Mouse (Mus musculus) hindbrain, embryonic 15.5 days (tissue): ENCODE measurements at regions not wholly inside any gene's neighbourhood (a gene's known extent, or its start where the extent isn't known, plus 50 kb on each side); places are given as distances from the start of the nearest gene placed in this dataset.

Experiments used
- ATAC-seq: fragments of 200-750 bp; cut with Nextera tagmentation; 2 replicates; pipeline ENCODE4 v1.8.0; 2017; ENCODE audit warnings: low read depth, moderate number of reproducible peaks, moderate TSS enrichment; ENCODE audit not compliant: low FRiP score
- H3K27ac ChIP-seq: fragments of 300-500 bp; sonication (generic); replicated peaks from 2 replicates; pipeline ENCODE4 v1.5.1; 2015; ENCODE audit warnings: mild to moderate bottlenecking, inconsistent platforms
- H3K27me3 ChIP-seq: fragments of 300-500 bp; sonication (generic); 2 replicates; pipeline ENCODE4 v1.6.1; 2015; ENCODE audit warnings: control low read depth, inconsistent platforms
- H3K36me3 ChIP-seq: fragments of 300-500 bp; sonication (generic); 2 replicates; pipeline ENCODE4 v1.6.1; 2015; ENCODE audit warnings: control low read depth, inconsistent platforms
- H3K4me1 ChIP-seq: fragments of 300-500 bp; sonication (generic); replicated peaks from 2 replicates; pipeline ENCODE4 v1.6.1; 2015; ENCODE audit warnings: control low read depth, inconsistent platforms
- H3K4me2 ChIP-seq: fragments of 300-500 bp; sonication (generic); 2 replicates; pipeline ENCODE4 v1.6.1; 2015; ENCODE audit warnings: moderate library complexity, mild to moderate bottlenecking, inconsistent platforms
- H3K4me3 ChIP-seq: fragments of 300-500 bp; sonication (generic); 2 replicates; pipeline ENCODE4 v1.5.1; 2015; ENCODE audit warnings: mild to moderate bottlenecking, inconsistent platforms
- H3K9ac ChIP-seq: fragments of 300-500 bp; sonication (generic); 2 replicates; pipeline ENCODE4 v1.6.1; 2015; ENCODE audit warnings: inconsistent platforms
- H3K9me3 ChIP-seq: fragments of 300-500 bp; sonication (generic); 2 replicates; pipeline ENCODE4 v1.6.1; 2016; ENCODE audit warnings: control low read depth, inconsistent platforms
- WGBS: fragments of 180-500 bp; shearing (Covaris S2); methylation state at CpG from one replicate; pipeline ENCODE4 v1.1.7; 2015; 5-methylcytosine and 5-hydroxymethylcytosine counted together

DNA sequence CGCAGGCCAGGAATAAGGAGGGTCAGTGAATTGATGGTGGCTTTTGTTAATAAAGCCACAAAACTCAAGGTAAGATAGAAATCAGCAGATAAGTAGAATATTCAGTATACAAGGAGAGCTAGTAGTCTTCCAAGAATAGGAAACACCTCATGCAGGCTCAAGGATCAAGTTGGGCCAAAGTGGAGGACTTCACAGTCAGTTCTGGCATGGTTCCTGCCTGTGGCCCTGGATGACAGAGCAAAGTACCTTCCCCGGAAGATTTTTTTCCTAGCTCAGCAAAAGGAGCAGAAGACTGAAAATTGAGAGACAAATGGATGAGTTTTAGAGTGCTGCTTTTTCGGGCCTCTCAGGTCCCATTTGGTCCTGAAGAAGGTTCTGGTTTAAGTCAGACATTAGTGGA lies 420.9 kb upstream of the Htr2a start:
- 90% methylated on average over 3 of the region's 3 CpGs for WGBS
- Histone ChIP-seq H3K4me1 (no peaks in the 10 kb centered on the region), H3K27ac (no peak overlapping the region), H3K4me2 (no peak overlapping the region), H3K27me3 (no peaks in the 10 kb centered on the region), H3K9me3 (no peaks in the 10 kb centered on the region), H3K9ac (no peak overlapping the region), H3K36me3 (no peaks in the 10 kb centered on the region), H3K4me3 (no peak overlapping the region)
- ATAC-seq, result no peak

DNA sequence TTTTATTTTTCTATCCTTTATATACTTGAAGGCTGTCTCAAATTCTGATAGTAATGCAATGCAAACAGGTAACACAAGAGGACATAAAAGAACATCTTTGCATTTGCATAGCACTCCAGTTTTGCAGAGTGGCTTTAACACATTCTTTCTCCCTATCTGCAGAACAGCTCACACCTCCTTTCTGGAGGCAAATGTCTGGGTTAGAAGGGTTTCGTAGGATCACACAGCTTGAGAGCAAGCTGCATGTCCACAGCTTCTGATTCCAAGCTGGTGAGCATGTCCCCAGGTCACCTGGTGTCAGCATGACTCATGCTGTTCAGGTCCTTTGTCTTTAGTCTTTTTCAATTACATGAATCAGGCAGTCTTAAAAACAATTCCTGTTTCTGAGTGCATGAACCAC lies 418.5 kb upstream of the Htr2a start:
- Histone ChIP-seq H3K9ac (no peak overlapping the region), H3K9me3 (no peaks in the 10 kb centered on the region), H3K4me2 (no peak overlapping the region), H3K4me1 (no peaks in the 10 kb centered on the region), H3K36me3 (no peaks in the 10 kb centered on the region), H3K27ac (no peak overlapping the region), H3K27me3 (no peaks in the 10 kb centered on the region), H3K4me3 (no peak overlapping the region)
- no peak for ATAC-seq
- WGBS, result 88% methylated on average over 1 of the region's 1 CpGs

- Histone ChIP-seq H3K9ac (no peak overlapping the region), H3K27ac (no peak overlapping the region), H3K4me2 (no peak overlapping the region), H3K4me1 (no peaks in the 10 kb centered on the region), H3K4me3 (no peak overlapping the region), H3K27me3 (no peaks in the 10 kb centered on the region), H3K36me3 (no peaks in the 10 kb centered on the region), H3K9me3 (no peaks in the 10 kb centered on the region)
- ATAC-seq, result no peak
- 73% methylated on average over 5 of the region's 5 CpGs for WGBS
These were observed 411.0 kb upstream of the Htr2a start for GRCm38 (mm10) chr14:74229560-74230187.

DNA sequence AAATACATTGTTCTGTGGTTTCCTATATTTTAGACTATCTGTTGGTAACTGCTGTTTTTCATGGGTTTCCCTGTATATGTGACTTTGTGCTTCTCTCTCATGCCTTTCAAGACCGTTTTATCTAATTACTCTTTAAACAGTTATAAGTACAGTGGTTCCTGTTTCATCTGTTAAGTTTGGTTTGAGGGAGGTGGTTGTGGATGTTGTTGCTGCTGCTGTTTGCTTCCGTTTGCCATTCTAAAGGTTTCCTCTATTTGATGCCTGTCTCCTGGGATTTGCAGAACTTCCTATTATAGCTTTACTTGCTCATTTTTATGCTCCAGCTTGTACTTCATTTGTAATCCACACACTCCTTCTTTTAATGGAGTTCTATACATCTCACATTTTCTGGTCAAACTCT lies 400.4 kb upstream of the Htr2a start:
- H3K4me1 ChIP-seq, result no peaks in the 10 kb centered on the region
- no peaks in the 10 kb centered on the region for H3K36me3 ChIP-seq
- H3K4me2 ChIP-seq, result no peak overlapping the region
- no peak for ATAC-seq
- H3K27ac ChIP-seq, result no peak overlapping the region
- H3K27me3 ChIP-seq, result no peaks in the 10 kb centered on the region
- no peaks in the 10 kb centered on the region for H3K9me3 ChIP-seq
- no peak overlapping the region for H3K4me3 ChIP-seq
- H3K9ac ChIP-seq, result no peak overlapping the region
- 78% methylated on average over 2 of the region's 2 CpGs for WGBS

- Histone ChIP-seq H3K4me3 (no peak overlapping the region), H3K27me3 (no peaks in the 10 kb centered on the region), H3K4me1 (no peaks in the 10 kb centered on the region), H3K9me3 (no peaks in the 10 kb centered on the region), H3K36me3 (no peaks in the 10 kb centered on the region), H3K9ac (no peak overlapping the region), H3K4me2 (no peak overlapping the region), H3K27ac (no peak overlapping the region)
- no peak for ATAC-seq
- 61% methylated on average over 5 of the region's 5 CpGs for WGBS
These were observed 391.3 kb upstream of the Htr2a start for GRCm38 (mm10) chr14:74249263-74249878.

GRCm38 (mm10) chr14:74250021-74250420 lies 390.6 kb upstream of the Htr2a start:
- H3K27me3 ChIP-seq, result no peaks in the 10 kb centered on the region
- H3K36me3 ChIP-seq, result no peaks in the 10 kb centered on the region
- no peak overlapping the region for H3K4me3 ChIP-seq
- no peak overlapping the region for H3K27ac ChIP-seq
- H3K9me3 ChIP-seq, result no peaks in the 10 kb centered on the region
- WGBS, result 74% methylated on average over 2 of the region's 2 CpGs
- no peak overlapping the region for H3K4me2 ChIP-seq
- ATAC-seq, result no peak
- no peaks in the 10 kb centered on the region for H3K4me1 ChIP-seq
- no peak overlapping the region for H3K9ac ChIP-seq

DNA sequence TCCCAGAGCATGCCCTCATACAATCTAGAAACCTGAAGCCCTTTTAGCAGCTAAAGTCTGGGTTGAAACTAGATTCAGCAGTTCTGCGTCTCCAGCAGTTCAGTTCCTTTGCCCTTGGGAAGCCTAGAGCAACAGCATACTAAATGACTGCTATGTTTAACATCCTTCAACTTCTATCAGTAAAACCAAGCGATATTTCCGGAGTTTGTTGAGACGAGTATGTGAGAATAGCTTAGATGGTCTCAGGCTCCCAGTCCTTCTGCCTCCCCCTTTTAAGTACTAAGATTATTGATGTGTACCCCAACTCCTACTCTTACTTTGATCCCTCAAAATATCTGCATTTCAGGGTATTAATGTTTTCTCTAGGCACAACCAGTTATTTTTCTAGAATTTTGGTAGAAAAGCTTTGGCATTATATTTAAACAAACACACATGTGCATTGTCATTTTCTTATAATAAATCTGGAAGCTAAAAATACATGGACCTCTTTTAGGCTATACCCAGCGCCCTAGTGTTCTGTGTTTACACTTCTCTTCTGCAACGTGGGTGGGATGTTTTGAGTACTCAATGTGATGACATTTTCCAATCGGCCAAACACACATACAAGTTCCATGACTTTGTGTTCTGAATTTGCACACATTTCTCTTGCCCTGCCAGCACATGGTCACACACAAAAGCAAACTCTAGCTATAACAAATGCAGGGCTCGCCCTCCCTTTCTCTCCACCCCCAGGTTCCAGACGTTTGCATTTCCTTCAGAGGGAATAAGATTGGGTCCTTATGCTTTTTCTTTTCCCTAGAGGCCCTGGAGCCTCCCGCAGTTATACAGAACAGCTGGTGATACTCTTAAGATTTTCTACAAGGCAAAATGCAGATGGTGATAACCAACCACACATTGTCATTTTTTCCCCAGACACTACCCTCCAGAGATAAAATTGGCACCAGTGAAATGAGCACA lies 388.2 kb upstream of the Htr2a start:
- no peaks in the 10 kb centered on the region for H3K36me3 ChIP-seq
- no peak overlapping the region for H3K4me2 ChIP-seq
- H3K9me3 ChIP-seq, result no peaks in the 10 kb centered on the region
- no peaks in the 10 kb centered on the region for H3K4me1 ChIP-seq
- WGBS, result 73% methylated on average over 10 of the region's 10 CpGs
- no peak overlapping the region for H3K27ac ChIP-seq
- H3K27me3 ChIP-seq, result no peaks in the 10 kb centered on the region
- H3K9ac ChIP-seq, result no peak overlapping the region
- no peak overlapping the region for H3K4me3 ChIP-seq
- ATAC-seq, result no peak

DNA sequence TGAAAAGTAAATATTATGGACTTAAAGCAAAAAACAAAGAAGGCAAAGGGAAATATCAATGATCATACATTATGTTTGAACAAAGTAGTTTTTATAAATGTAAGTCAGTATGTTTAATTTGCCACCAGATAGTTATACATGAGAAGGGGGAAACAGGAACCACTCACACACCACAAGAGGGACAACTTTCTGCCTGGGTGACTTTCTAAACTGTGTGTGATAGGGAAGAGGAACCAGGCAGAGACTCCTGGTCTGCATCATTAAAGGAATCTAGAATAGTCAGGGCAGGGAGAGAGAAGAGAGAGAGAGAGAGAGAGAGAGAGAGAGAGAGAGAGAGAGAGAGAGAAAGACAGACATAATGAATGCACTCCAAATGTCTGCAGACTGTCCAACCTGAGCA lies 385.6 kb upstream of the Htr2a start:
- Histone ChIP-seq H3K36me3 (no peaks in the 10 kb centered on the region), H3K9me3 (no peaks in the 10 kb centered on the region), H3K4me1 (no peaks in the 10 kb centered on the region), H3K27me3 (no peaks in the 10 kb centered on the region), H3K27ac (no peak overlapping the region), H3K4me2 (no peak overlapping the region), H3K9ac (no peak overlapping the region), H3K4me3 (no peak overlapping the region)
- ATAC-seq, result no peak

DNA sequence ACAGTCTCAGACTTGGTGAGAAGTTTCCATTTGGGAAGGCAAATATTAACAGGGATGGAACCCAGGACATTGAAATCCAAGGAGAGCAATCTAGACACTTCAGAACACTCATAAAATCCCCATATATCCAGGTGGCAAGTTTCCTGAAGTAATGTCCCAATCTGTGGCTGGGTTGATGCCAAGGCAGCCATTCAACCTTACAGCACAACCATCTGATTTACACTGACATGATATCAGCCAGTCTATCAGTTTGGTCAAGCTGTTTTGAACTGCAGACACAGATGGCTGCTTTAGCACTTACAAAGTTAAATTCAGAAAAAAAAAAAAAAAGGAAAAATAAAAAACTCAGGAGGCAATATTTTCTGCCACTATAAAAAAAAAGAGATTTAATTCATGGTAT lies 381.2 kb upstream of the Htr2a start:
- H3K4me3 ChIP-seq, result no peak overlapping the region
- H3K27ac ChIP-seq, result no peak overlapping the region
- H3K4me2 ChIP-seq, result no peak overlapping the region
- H3K4me1 ChIP-seq, result no peaks in the 10 kb centered on the region
- ATAC-seq, result no peak
- no peaks in the 10 kb centered on the region for H3K9me3 ChIP-seq
- no peak overlapping the region for H3K9ac ChIP-seq
- H3K27me3 ChIP-seq, result no peaks in the 10 kb centered on the region
- H3K36me3 ChIP-seq, result no peaks in the 10 kb centered on the region

- no peak overlapping the region for H3K4me3 ChIP-seq
- no peak for ATAC-seq
- H3K9ac ChIP-seq, result no peak overlapping the region
- H3K27me3 ChIP-seq, result no peaks in the 10 kb centered on the region
- no peaks in the 10 kb centered on the region for H3K9me3 ChIP-seq
- H3K4me2 ChIP-seq, result no peak overlapping the region
- no peak overlapping the region for H3K27ac ChIP-seq
- H3K36me3 ChIP-seq, result no peaks in the 10 kb centered on the region
- no peaks in the 10 kb centered on the region for H3K4me1 ChIP-seq
- 62% methylated on average over 1 of the region's 1 CpGs for WGBS
These were observed 373.6 kb upstream of the Htr2a start for GRCm38 (mm10) chr14:74267086-74267485.

DNA sequence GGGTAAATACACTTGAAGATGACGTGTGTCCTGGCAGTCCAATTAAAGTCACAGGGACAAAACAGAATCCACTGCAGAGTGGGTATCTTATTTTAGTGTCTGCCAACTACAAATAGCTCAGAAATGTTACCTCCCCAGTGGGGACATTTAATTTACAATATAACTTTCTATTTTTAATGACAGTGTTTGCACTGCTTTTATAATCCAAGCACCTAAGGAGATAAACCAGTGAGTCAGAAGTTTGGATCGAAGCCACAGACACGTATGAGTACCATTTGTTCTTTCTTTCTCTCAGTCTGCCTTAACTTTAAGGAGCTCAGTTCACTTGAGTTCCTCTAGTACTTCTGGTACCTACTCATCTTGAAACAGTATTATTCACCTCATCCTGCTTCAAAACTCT lies 346.1 kb upstream of the Htr2a start:
- Histone ChIP-seq H3K4me1 (no peaks in the 10 kb centered on the region), H3K4me3 (no peak overlapping the region), H3K27ac (no peak overlapping the region), H3K9ac (no peak overlapping the region), H3K36me3 (no peaks in the 10 kb centered on the region), H3K4me2 (no peak overlapping the region), H3K27me3 (no peaks in the 10 kb centered on the region), H3K9me3 (no peaks in the 10 kb centered on the region)
- ATAC-seq, result no peak
- WGBS, result 82% methylated on average over 3 of the region's 3 CpGs

GRCm38 (mm10) chr14:74304483-74304882 lies 336.2 kb upstream of the Htr2a start:
- no peaks in the 10 kb centered on the region for H3K9me3 ChIP-seq
- no peak; the same call in 1 of the 2 replicates for ATAC-seq
- H3K9ac ChIP-seq, result no peak overlapping the region
- no peak overlapping the region for H3K4me3 ChIP-seq
- H3K27me3 ChIP-seq, result no peaks in the 10 kb centered on the region
- WGBS, result 34% methylated on average over 3 of the region's 3 CpGs
- H3K4me1 ChIP-seq, result no peaks in the 10 kb centered on the region
- H3K27ac ChIP-seq, result no peak overlapping the region
- H3K4me2 ChIP-seq, result no peak overlapping the region
- no peaks in the 10 kb centered on the region for H3K36me3 ChIP-seq
